Mouse (Mus musculus): ENCODE measurements at regions not wholly inside any gene's neighbourhood (a gene's known extent, or its start where the extent isn't known, plus 50 kb on each side); places are given as distances from the start of the nearest gene placed in this dataset.

DNA sequence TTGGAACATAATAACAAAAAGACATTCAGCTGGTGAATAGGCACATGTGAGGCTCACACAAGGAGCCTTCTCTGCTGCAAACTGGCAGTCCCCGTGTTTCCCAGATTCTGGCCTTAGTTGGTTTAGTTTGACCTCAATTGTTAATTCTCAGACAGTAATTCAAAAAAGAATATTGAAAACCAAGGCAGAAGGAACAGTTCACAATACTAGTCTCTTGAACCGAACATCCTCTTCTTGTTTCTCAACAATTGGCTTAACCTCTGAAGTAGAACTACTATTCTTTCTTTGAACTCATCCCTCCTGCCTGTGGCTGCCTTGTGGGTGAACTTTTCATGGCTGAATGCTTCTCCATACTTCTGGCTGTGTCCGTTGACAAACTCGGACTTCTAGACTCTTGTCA, 110.4 kb upstream of the Neil3 start:
- Histone ChIP-seq H3K4me2 (ENCODE audit: low read length) (no peak overlapping the region), H3K4me3 (ENCODE audit: low read depth, low read length) (no peak overlapping the region), H3K9me3 (replicated peaks; ENCODE audit: control insufficient read depth, low read length) (no peaks in the 10 kb centered on the region), H3K9ac (ENCODE audit: low read length) (no peak overlapping the region), H3K4me1 (ENCODE audit: control insufficient read depth, insufficient read depth, low read length) (no peaks in the 10 kb centered on the region), H3K27me3 (replicated peaks; ENCODE audit: control insufficient read depth, insufficient read depth, low read length) (no peaks in the 10 kb centered on the region), H3K27ac (ENCODE audit: low read depth, low read length) (no peak overlapping the region), H3K36me3 (ENCODE audit: control insufficient read depth, insufficient read depth, low read length) (no peaks in the 10 kb centered on the region)
- WGBS = 52% methylated on average over 4 of the region's 4 CpGs
- DNase-seq (ENCODE audit: low spot score) = no peak
- ATAC-seq = no peak

DNA sequence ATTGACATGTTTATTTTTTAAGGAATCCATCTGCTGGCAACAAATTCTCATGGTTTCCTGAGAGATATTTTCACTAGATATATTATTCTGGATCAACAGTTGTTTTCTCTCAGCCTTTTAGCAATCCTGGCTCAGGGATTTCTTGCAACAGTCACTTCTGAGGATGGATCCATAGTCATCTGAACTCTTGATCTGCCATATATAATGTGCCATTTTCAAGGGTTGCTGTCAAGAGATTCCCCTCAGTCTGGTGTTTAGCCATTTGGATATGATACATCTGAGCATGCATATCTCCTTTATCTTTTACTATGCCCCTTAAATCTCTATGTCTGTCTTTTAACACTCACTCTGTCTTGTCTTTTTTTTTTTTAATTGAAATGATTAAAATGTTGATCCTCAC, 130.3 kb upstream of the Neil3 start:
- Histone ChIP-seq H3K4me1 (ENCODE audit: control insufficient read depth, insufficient read depth, low read length) (no peaks in the 10 kb centered on the region), H3K9me3 (replicated peaks; ENCODE audit: control insufficient read depth, low read length) (no peaks in the 10 kb centered on the region), H3K27me3 (replicated peaks; ENCODE audit: control insufficient read depth, insufficient read depth, low read length) (no peaks in the 10 kb centered on the region), H3K4me3 (ENCODE audit: low read depth, low read length) (no peak overlapping the region), H3K4me2 (ENCODE audit: low read length) (no peak overlapping the region), H3K36me3 (ENCODE audit: control insufficient read depth, insufficient read depth, low read length) (no peaks in the 10 kb centered on the region), H3K9ac (ENCODE audit: low read length) (no peak overlapping the region), H3K27ac (ENCODE audit: low read depth, low read length) (no peak overlapping the region)
- ATAC-seq (no peak), DNase-seq (ENCODE audit: low spot score) (no peak)

DNA sequence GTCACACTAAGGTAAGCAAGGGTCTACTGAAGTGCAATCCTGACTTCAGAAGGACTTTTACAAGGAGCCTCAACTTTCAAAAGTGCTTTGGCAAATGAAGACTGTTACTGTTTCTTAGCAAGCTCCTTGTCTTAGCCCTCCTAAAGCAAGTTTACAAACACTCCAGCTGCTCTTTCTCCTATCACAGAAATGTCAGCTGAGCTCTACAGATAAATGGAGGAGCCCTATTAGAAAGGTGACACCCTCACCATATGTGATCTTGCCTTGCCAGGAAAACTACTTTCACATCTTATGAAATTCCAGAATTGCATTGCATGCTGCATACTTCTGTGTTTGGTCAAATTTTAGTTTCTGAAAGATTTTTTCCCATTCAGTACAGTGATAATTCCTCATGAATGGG, 136.6 kb upstream of the Neil3 start:
- no peak for DNase-seq (ENCODE audit: low spot score)
- Histone ChIP-seq H3K4me1 (ENCODE audit: control insufficient read depth, insufficient read depth, low read length) (no peaks in the 10 kb centered on the region), H3K27me3 (replicated peaks; ENCODE audit: control insufficient read depth, insufficient read depth, low read length) (no peaks in the 10 kb centered on the region), H3K27ac (ENCODE audit: low read depth, low read length) (no peak overlapping the region), H3K4me2 (ENCODE audit: low read length) (no peak overlapping the region), H3K9me3 (replicated peaks; ENCODE audit: control insufficient read depth, low read length) (no peaks in the 10 kb centered on the region), H3K9ac (ENCODE audit: low read length) (no peak overlapping the region), H3K36me3 (ENCODE audit: control insufficient read depth, insufficient read depth, low read length) (no peaks in the 10 kb centered on the region), H3K4me3 (ENCODE audit: low read depth, low read length) (no peak overlapping the region)
- no peak for ATAC-seq

DNA sequence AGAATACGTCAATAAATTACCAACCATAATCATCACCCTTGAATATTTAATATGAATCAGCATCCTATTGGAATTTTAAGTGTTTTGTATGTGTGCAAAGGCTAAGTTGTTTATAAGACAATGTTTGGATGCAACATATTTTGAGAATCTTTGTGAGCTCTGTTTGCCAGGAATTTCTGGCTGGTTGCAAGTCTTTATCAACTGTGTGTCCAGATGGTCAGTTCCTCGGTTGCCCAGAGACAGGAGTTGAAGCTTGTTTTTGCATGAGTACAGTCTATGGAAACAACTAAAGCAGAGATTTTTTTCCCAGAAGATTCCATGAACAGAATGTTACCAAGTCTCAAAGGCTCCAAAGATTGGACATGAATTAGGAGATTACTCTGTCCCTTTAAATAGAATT, 142.0 kb upstream of the Neil3 start:
- H3K9me3 ChIP-seq (replicated peaks; ENCODE audit: control insufficient read depth, low read length) = no peaks in the 10 kb centered on the region
- no peak overlapping the region for H3K4me3 ChIP-seq (ENCODE audit: low read depth, low read length)
- ATAC-seq (no peak), DNase-seq (ENCODE audit: low spot score) (no peak)
- H3K27ac ChIP-seq (ENCODE audit: low read depth, low read length) = no peak overlapping the region
- 83% methylated on average over 2 of the region's 2 CpGs for WGBS
- H3K27me3 ChIP-seq (replicated peaks; ENCODE audit: control insufficient read depth, insufficient read depth, low read length) = no peaks in the 10 kb centered on the region
- no peaks in the 10 kb centered on the region for H3K4me1 ChIP-seq (ENCODE audit: control insufficient read depth, insufficient read depth, low read length)
- H3K4me2 ChIP-seq (ENCODE audit: low read length) = no peak overlapping the region
- H3K36me3 ChIP-seq (ENCODE audit: control insufficient read depth, insufficient read depth, low read length) = no peaks in the 10 kb centered on the region
- no peak overlapping the region for H3K9ac ChIP-seq (ENCODE audit: low read length)

DNA sequence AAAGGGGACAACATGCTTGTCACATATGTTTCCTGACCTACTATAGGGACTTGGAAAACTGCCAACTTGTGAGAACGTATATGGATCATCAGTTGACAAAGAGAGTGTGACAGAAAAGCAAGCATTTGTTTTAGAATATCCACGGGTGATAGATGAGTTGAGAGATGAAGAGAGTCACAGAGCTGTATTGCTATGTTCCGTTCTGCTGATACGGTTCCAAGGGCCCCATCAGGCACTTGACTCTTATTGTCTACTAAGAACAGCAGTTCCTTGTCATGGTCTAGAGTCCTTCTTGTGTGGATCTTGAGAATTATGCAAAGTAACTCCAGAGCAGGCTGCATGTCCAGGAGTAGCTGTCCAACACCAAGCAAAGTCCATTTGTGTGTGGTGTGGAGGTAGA, 143.0 kb upstream of the Neil3 start:
- no peaks in the 10 kb centered on the region for H3K27me3 ChIP-seq (replicated peaks; ENCODE audit: control insufficient read depth, insufficient read depth, low read length)
- DNase-seq (ENCODE audit: low spot score) = no peak
- no peak for ATAC-seq
- H3K4me1 ChIP-seq (ENCODE audit: control insufficient read depth, insufficient read depth, low read length) = no peaks in the 10 kb centered on the region
- H3K4me2 ChIP-seq (ENCODE audit: low read length) = no peak overlapping the region
- no peaks in the 10 kb centered on the region for H3K9me3 ChIP-seq (replicated peaks; ENCODE audit: control insufficient read depth, low read length)
- H3K36me3 ChIP-seq (ENCODE audit: control insufficient read depth, insufficient read depth, low read length) = no peaks in the 10 kb centered on the region
- H3K4me3 ChIP-seq (ENCODE audit: low read depth, low read length) = no peak overlapping the region
- no peak overlapping the region for H3K27ac ChIP-seq (ENCODE audit: low read depth, low read length)
- no peak overlapping the region for H3K9ac ChIP-seq (ENCODE audit: low read length)
- 81% methylated on average over 4 of the region's 4 CpGs for WGBS

DNA sequence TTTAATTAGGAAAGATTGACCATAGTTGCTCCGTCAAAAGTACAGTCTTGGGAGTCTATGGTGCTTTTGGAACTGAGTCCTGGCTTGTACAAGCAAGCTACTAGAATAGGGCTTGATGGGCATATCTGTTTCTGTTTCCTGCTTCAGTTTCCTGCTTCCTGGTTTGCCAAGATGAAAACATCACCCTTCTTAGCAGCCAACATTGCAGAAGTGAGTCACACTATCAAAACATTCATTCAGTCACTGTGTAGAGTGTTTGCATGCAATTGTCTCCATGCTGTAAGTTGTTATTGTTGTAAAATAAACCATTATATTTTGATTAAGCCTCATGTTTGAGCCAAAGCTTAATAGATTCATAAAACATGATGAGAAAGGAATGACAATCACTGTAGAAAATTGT, 149.3 kb upstream of the Neil3 start:
- no peak for DNase-seq (ENCODE audit: low spot score)
- no peaks in the 10 kb centered on the region for H3K36me3 ChIP-seq (ENCODE audit: control insufficient read depth, insufficient read depth, low read length)
- no peak overlapping the region for H3K27ac ChIP-seq (ENCODE audit: low read depth, low read length)
- H3K4me3 ChIP-seq (ENCODE audit: low read depth, low read length) = no peak overlapping the region
- H3K9me3 ChIP-seq (replicated peaks; ENCODE audit: control insufficient read depth, low read length) = no peaks in the 10 kb centered on the region
- 93% methylated on average over 1 of the region's 1 CpGs for WGBS
- no peaks in the 10 kb centered on the region for H3K27me3 ChIP-seq (replicated peaks; ENCODE audit: control insufficient read depth, insufficient read depth, low read length)
- no peak overlapping the region for H3K4me2 ChIP-seq (ENCODE audit: low read length)
- H3K4me1 ChIP-seq (ENCODE audit: control insufficient read depth, insufficient read depth, low read length) = no peaks in the 10 kb centered on the region
- no peak for ATAC-seq
- no peak overlapping the region for H3K9ac ChIP-seq (ENCODE audit: low read length)

DNA sequence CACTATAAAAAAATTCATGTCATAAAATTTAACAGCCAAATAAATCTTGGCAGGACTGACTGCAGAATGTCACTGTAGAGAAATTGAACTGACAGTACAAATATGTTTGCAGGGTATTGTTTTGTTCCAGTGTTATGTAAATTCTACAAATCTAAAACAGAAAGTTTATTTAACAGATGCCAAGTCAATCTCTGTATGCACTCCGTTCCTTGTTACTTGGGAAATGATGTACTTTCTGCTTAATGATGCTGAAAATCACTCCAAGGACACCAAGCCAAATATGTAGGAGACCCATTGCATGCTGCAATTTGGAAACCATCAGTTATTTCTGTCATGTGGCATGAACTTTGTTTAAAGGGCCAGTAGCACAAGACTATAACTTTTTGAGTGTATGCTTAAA, 182.3 kb upstream of the Neil3 start:
- H3K27ac ChIP-seq (ENCODE audit: low read depth, low read length) = no peak overlapping the region
- H3K36me3 ChIP-seq (ENCODE audit: control insufficient read depth, insufficient read depth, low read length) = no peaks in the 10 kb centered on the region
- no peaks in the 10 kb centered on the region for H3K4me1 ChIP-seq (ENCODE audit: control insufficient read depth, insufficient read depth, low read length)
- WGBS = 55% methylated on average over 1 of the region's 1 CpGs
- no peaks in the 10 kb centered on the region for H3K27me3 ChIP-seq (replicated peaks; ENCODE audit: control insufficient read depth, insufficient read depth, low read length)
- no peak for ATAC-seq
- DNase-seq (ENCODE audit: low spot score) = peak; percentile 11
- H3K9me3 ChIP-seq (replicated peaks; ENCODE audit: control insufficient read depth, low read length) = no peaks in the 10 kb centered on the region
- no peak overlapping the region for H3K4me2 ChIP-seq (ENCODE audit: low read length)
- no peak overlapping the region for H3K4me3 ChIP-seq (ENCODE audit: low read depth, low read length)
- H3K9ac ChIP-seq (ENCODE audit: low read length) = no peak overlapping the region

DNA sequence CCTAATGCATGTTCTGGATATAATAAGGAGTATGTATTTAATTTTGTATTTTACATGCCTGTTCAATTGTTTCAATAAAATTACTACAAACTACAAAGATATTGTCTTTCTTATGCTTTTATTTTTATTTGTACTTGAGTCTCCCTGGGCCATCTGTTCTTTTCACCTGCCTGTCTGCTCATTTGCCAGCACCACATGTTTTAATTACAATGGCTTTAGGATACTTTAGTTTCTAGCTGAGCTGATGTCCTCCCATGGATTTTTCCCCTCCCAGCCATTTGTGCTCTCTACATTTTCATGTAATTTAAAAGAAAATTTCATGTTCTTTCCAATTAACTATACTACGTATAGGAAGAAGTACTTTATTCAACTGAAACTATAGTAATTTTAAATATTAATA, 188.5 kb upstream of the Neil3 start:
- Histone ChIP-seq H3K4me2 (ENCODE audit: low read length) (no peak overlapping the region), H3K27ac (ENCODE audit: low read depth, low read length) (no peak overlapping the region), H3K36me3 (ENCODE audit: control insufficient read depth, insufficient read depth, low read length) (no peaks in the 10 kb centered on the region), H3K27me3 (replicated peaks; ENCODE audit: control insufficient read depth, insufficient read depth, low read length) (no peaks in the 10 kb centered on the region), H3K9ac (ENCODE audit: low read length) (no peak overlapping the region), H3K9me3 (replicated peaks; ENCODE audit: control insufficient read depth, low read length) (no peaks in the 10 kb centered on the region), H3K4me1 (ENCODE audit: control insufficient read depth, insufficient read depth, low read length) (no peaks in the 10 kb centered on the region), H3K4me3 (ENCODE audit: low read depth, low read length) (no peak overlapping the region)
- DNase-seq (ENCODE audit: low spot score) (no peak), ATAC-seq (no peak)
- WGBS = 78% methylated on average over 1 of the region's 1 CpGs

DNA sequence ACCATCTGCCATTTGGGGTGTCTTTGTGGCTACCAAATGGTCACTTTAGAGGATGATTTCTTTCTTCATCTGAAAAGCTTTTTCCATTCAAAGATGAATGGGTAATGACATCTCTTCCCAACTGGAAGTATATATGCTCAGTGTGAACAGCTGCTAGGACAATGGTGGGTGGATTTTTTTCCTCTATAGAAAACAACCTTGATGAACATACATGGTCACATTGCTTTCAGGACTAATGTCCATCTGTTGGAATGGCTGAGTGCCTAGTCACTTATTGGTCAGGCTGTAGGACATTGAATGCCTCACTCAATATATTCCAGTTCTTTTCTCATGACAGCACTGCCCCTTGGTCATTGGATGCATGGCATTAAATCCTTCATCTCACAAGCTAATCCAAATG, 209.0 kb upstream of the Neil3 start:
- ATAC-seq = no peak
- Histone ChIP-seq H3K27ac (ENCODE audit: low read depth, low read length) (no peak overlapping the region), H3K9ac (ENCODE audit: low read length) (no peak overlapping the region), H3K4me1 (ENCODE audit: control insufficient read depth, insufficient read depth, low read length) (no peaks in the 10 kb centered on the region), H3K4me2 (ENCODE audit: low read length) (no peak overlapping the region), H3K27me3 (replicated peaks; ENCODE audit: control insufficient read depth, insufficient read depth, low read length) (no peaks in the 10 kb centered on the region), H3K9me3 (replicated peaks; ENCODE audit: control insufficient read depth, low read length) (no peaks in the 10 kb centered on the region), H3K36me3 (ENCODE audit: control insufficient read depth, insufficient read depth, low read length) (no peaks in the 10 kb centered on the region), H3K4me3 (ENCODE audit: low read depth, low read length) (no peak overlapping the region)
- no peak for DNase-seq (ENCODE audit: low spot score)

DNA sequence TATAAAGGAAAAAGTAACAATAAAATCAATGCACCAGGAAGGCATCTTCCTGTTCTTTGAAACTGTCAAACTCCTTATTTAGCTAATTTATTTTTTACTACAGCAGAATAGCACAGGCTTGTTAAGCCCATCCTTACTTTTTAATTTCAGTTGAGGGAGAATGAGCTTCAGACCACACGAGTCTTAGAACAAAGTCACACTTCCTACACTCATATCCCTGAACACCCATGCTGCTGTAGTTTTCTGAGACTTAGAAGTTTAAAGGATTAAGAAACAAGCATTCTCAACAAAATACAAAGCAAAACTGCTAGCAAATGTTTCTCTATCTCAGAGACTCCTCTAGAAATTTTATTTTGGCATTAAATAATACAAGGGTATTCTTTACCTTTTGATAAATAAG, 208.8 kb upstream of the Vegfc start:
- ATAC-seq (no peak), DNase-seq (ENCODE audit: low spot score) (no peak)
- Histone ChIP-seq H3K4me1 (ENCODE audit: control insufficient read depth, insufficient read depth, low read length) (no peaks in the 10 kb centered on the region), H3K9me3 (replicated peaks; ENCODE audit: control insufficient read depth, low read length) (no peaks in the 10 kb centered on the region), H3K9ac (ENCODE audit: low read length) (no peak overlapping the region), H3K4me2 (ENCODE audit: low read length) (no peak overlapping the region), H3K27ac (ENCODE audit: low read depth, low read length) (no peak overlapping the region), H3K4me3 (ENCODE audit: low read depth, low read length) (no peak overlapping the region), H3K36me3 (ENCODE audit: control insufficient read depth, insufficient read depth, low read length) (no peaks in the 10 kb centered on the region), H3K27me3 (replicated peaks; ENCODE audit: control insufficient read depth, insufficient read depth, low read length) (no peaks in the 10 kb centered on the region)
- 57% methylated on average over 1 of the region's 1 CpGs for WGBS

Data from forebrain, embryonic 14.5 days (tissue).